Mouse (Mus musculus) heart, adult 18-20 months (tissue): ENCODE measurements at regions not wholly inside any gene's neighbourhood (a gene's known extent, or its start where the extent isn't known, plus 50 kb on each side); places are given as distances from the start of the nearest gene placed in this dataset.
A peak's percentile ranks its signal among the peaks of the same experiment; 100 is the strongest.

Source experiments
- DNase-seq, 2 experiments: peaks; one replicate each; pipeline ENCODE4 v3.0.0; 2021 to 2022; ENCODE audit warnings: mixed read lengths in 1 of 2

GRCm38 (mm10) chr12:67471666-67472065 lies 249.3 kb upstream of the Mdga2 start:
- no peak for DNase-seq

GRCm38 (mm10) chr12:67471001-67471400 lies 248.7 kb upstream of the Mdga2 start:
- peak; percentile 1 to 2 for DNase-seq

GRCm38 (mm10) chr12:67449109-67449508 lies 226.8 kb upstream of the Mdga2 start:
- no peak for DNase-seq

- DNase-seq = peak in 1 of 2 experiments; percentile 7
Measured at GRCm38 (mm10) chr12:67430318-67430950, 208.1 kb upstream of the Mdga2 start.

- DNase-seq = no peak
Measured at GRCm38 (mm10) chr12:67426801-67427200, 204.5 kb upstream of the Mdga2 start.

GRCm38 (mm10) chr12:67399537-67399936 lies 177.2 kb upstream of the Mdga2 start:
- no peak for DNase-seq

GRCm38 (mm10) chr12:67374530-67374929 lies 152.2 kb upstream of the Mdga2 start:
- DNase-seq = no peak

GRCm38 (mm10) chr12:67348551-67348950 lies 126.2 kb upstream of the Mdga2 start:
- DNase-seq = no peak

- no peak for DNase-seq
Measured at GRCm38 (mm10) chr12:67332483-67332998, 110.2 kb upstream of the Mdga2 start.

GRCm38 (mm10) chr12:67326326-67326725 lies 104.0 kb upstream of the Mdga2 start:
- no peak for DNase-seq

- DNase-seq = no peak
Measured at GRCm38 (mm10) chr12:67325799-67326198, 103.5 kb upstream of the Mdga2 start.

GRCm38 (mm10) chr12:67325335-67325734 lies 103.0 kb upstream of the Mdga2 start:
- DNase-seq = no peak

- no peak for DNase-seq
Measured at GRCm38 (mm10) chr12:67318687-67319086, 96.3 kb upstream of the Mdga2 start.

- no peak for DNase-seq
Measured at GRCm38 (mm10) chr12:67300245-67300644, 77.9 kb upstream of the Mdga2 start.

GRCm38 (mm10) chr12:67290054-67290453 lies 67.7 kb upstream of the Mdga2 start:
- DNase-seq = no peak

- DNase-seq = no peak
Measured at GRCm38 (mm10) chr12:67272863-67273262, 50.5 kb upstream of the Mdga2 start.

GRCm38 (mm10) chr12:67272329-67272728 lies 50.0 kb upstream of the Mdga2 start:
- no peak for DNase-seq
